Mouse (Mus musculus) heart, embryonic 14.5 days (tissue): Measurements from ENCODE around the gene Lyg2. TPM values are rescaled to one million over a fixed set of nuclear protein-coding genes. Genes with fewer than 3 reads are reported as not detected.

Experiments
- polyA plus RNA-seq: library from polyadenylated mRNA; unstranded; fragments of >200 nt; fragmentation: Nextera tagmentation; extraction: Ambion mirVana; gene quantifications from 2 replicates; pipeline ENCODE4 v1.2.1, GENCODE M21; 2014

Lyg2 gene
- polyA plus RNA-seq, 1 experiment from 2014 or later, result not detected

Other genes starting within 250 kb of the Lyg2 start
- 5.1 and 5.3 TPM in 2 replicates for gene 2010300C02Rik, start 196.4 kb downstream of the Lyg2 start, polyA plus RNA-seq
- 4.2 and 4.4 TPM in 2 replicates for gene Tsga10, start 50.1 kb downstream of the Lyg2 start, polyA plus RNA-seq
- gene Lipt1, start 44.8 kb downstream of the Lyg2 start, polyA plus RNA-seq, result 7.4 and 8.2 TPM in 2 replicates
- 12.3 and 12.8 TPM in 2 replicates for gene Mitd1, start 26.1 kb downstream of the Lyg2 start, polyA plus RNA-seq
- gene Mrpl30, start 26.0 kb downstream of the Lyg2 start, polyA plus RNA-seq, result 303 and 331 TPM in 2 replicates
- not detected in 2 replicates for gene Lyg1, start 41.3 kb upstream of the Lyg2 start, polyA plus RNA-seq
- gene Txndc9, start 81.4 kb upstream of the Lyg2 start, polyA plus RNA-seq, result 97.9 and 107 TPM in 2 replicates
- gene Eif5b, start 81.5 kb upstream of the Lyg2 start, polyA plus RNA-seq, result 16.1 and 17.2 TPM in 2 replicates
- 19.2 and 20.3 TPM in 2 replicates for gene Rev1, start 213.3 kb upstream of the Lyg2 start, polyA plus RNA-seq